Mouse (Mus musculus): ENCODE measurements around the gene Pitpnb. TPM values are rescaled to one million over a fixed set of nuclear protein-coding genes. Genes with fewer than 3 reads are reported as not detected.

Pitpnb gene
- polyA plus RNA-seq, 1 experiment from 2014 or later = 75.5 TPM

- Histone ChIP-seq H3K27ac (no peak overlapping the region), H3K36me3 (ENCODE audit: insufficient read depth, low read length) (no peaks in the 10 kb centered on the region), H3K4me2 (ENCODE audit: low read length) (peak overlapping the region; percentile 21; the same call in 1 of the 2 replicates), H3K9ac (ENCODE audit: low read depth, low read length) (no peak overlapping the region), H3K9me3 (replicated peaks; ENCODE audit: low read length) (no peaks in the 10 kb centered on the region), H3K4me1 (replicated peaks; ENCODE audit: insufficient read depth, low read length) (peaks cover 32% of the 10 kb centered on the region; the same call in 1 of the 2 replicates), H3K27me3 (ENCODE audit: insufficient read depth, low read length) (peaks cover 37% of the 10 kb centered on the region), H3K4me3 (replicated peaks; ENCODE audit: low read depth, low read length) (no peak overlapping the region)
- DNase-seq (ENCODE audit: low spot score) = no peak
- no peak for TF ChIP-seq CTCF (IDR thresholded peaks at IDR 0.05; ENCODE audit: low read depth)
- WGBS = 78% methylated on average over 15 of the region's 15 CpGs
- ATAC-seq (replicated peaks; ENCODE audit: low FRiP score, low read depth) = no peak
Measured at GRCm38 (mm10) chr5:111421424-111421823, 90.9 kb downstream of the Pitpnb start.

- Histone ChIP-seq H3K9me3 (replicated peaks; ENCODE audit: low read length) (no peaks in the 10 kb centered on the region), H3K4me2 (ENCODE audit: low read length) (no peak overlapping the region), H3K4me3 (replicated peaks; ENCODE audit: low read depth, low read length) (no peak overlapping the region), H3K36me3 (ENCODE audit: insufficient read depth, low read length) (no peaks in the 10 kb centered on the region), H3K4me1 (replicated peaks; ENCODE audit: insufficient read depth, low read length) (peaks cover 29% of the 10 kb centered on the region; the same call in 1 of the 2 replicates), H3K27me3 (ENCODE audit: insufficient read depth, low read length) (peaks cover 37% of the 10 kb centered on the region), H3K27ac (no peak overlapping the region), H3K9ac (ENCODE audit: low read depth, low read length) (no peak overlapping the region)
- ATAC-seq (replicated peaks; ENCODE audit: low FRiP score, low read depth) (no peak), DNase-seq (ENCODE audit: low spot score) (no peak)
- TF ChIP-seq CTCF (IDR thresholded peaks at IDR 0.05; ENCODE audit: low read depth) = no peak
- WGBS = 76% methylated on average over 8 of the region's 8 CpGs
Measured at GRCm38 (mm10) chr5:111422058-111422800, 91.7 kb downstream of the Pitpnb start.

- no peaks in the 10 kb centered on the region for H3K9me3 ChIP-seq (replicated peaks; ENCODE audit: low read length)
- H3K4me2 ChIP-seq (ENCODE audit: low read length) = no peak overlapping the region
- H3K4me1 ChIP-seq (replicated peaks; ENCODE audit: insufficient read depth, low read length) = peaks cover 24% of the 10 kb centered on the region; the same call in 1 of the 2 replicates
- peaks cover 38% of the 10 kb centered on the region for H3K27me3 ChIP-seq (ENCODE audit: insufficient read depth, low read length)
- no peak for ATAC-seq (replicated peaks; ENCODE audit: low FRiP score, low read depth)
- H3K27ac ChIP-seq = no peak overlapping the region
- no peak overlapping the region for H3K4me3 ChIP-seq (replicated peaks; ENCODE audit: low read depth, low read length)
- no peaks in the 10 kb centered on the region for H3K36me3 ChIP-seq (ENCODE audit: insufficient read depth, low read length)
- no peak overlapping the region for H3K9ac ChIP-seq (ENCODE audit: low read depth, low read length)
- no peak for TF ChIP-seq CTCF (IDR thresholded peaks at IDR 0.05; ENCODE audit: low read depth)
- no peak for DNase-seq (ENCODE audit: low spot score)
- WGBS = 85% methylated on average over 10 of the region's 10 CpGs
Measured at GRCm38 (mm10) chr5:111423011-111423410, 92.4 kb downstream of the Pitpnb start.

GRCm38 (mm10) chr5:111423616-111424015 is 93.1 kb downstream of the Pitpnb start:
- H3K4me3 ChIP-seq (replicated peaks; ENCODE audit: low read depth, low read length) = no peak overlapping the region
- no peak overlapping the region for H3K4me2 ChIP-seq (ENCODE audit: low read length)
- DNase-seq (ENCODE audit: low spot score) = no peak
- no peaks in the 10 kb centered on the region for H3K9me3 ChIP-seq (replicated peaks; ENCODE audit: low read length)
- no peak overlapping the region for H3K9ac ChIP-seq (ENCODE audit: low read depth, low read length)
- H3K27ac ChIP-seq = no peak overlapping the region
- no peak for TF ChIP-seq CTCF (IDR thresholded peaks at IDR 0.05; ENCODE audit: low read depth)
- no peaks in the 10 kb centered on the region for H3K36me3 ChIP-seq (ENCODE audit: insufficient read depth, low read length)
- peaks cover 19% of the 10 kb centered on the region; the same call in 1 of the 2 replicates for H3K4me1 ChIP-seq (replicated peaks; ENCODE audit: insufficient read depth, low read length)
- peaks cover 41% of the 10 kb centered on the region for H3K27me3 ChIP-seq (ENCODE audit: insufficient read depth, low read length)
- WGBS = 70% methylated on average over 4 of the region's 4 CpGs
- ATAC-seq (replicated peaks; ENCODE audit: low FRiP score, low read depth) = no peak

GRCm38 (mm10) chr5:111425813-111426212 is 95.2 kb downstream of the Pitpnb start:
- no peak overlapping the region for H3K9ac ChIP-seq (ENCODE audit: low read depth, low read length)
- H3K36me3 ChIP-seq (ENCODE audit: insufficient read depth, low read length) = no peaks in the 10 kb centered on the region
- DNase-seq (ENCODE audit: low spot score) (no peak), ATAC-seq (replicated peaks; ENCODE audit: low FRiP score, low read depth) (no peak)
- no peak overlapping the region for H3K27ac ChIP-seq
- TF ChIP-seq CTCF (IDR thresholded peaks at IDR 0.05; ENCODE audit: low read depth) = no peak
- no peaks in the 10 kb centered on the region for H3K9me3 ChIP-seq (replicated peaks; ENCODE audit: low read length)
- no peak overlapping the region for H3K4me2 ChIP-seq (ENCODE audit: low read length)
- H3K4me3 ChIP-seq (replicated peaks; ENCODE audit: low read depth, low read length) = no peak overlapping the region
- H3K4me1 ChIP-seq (replicated peaks; ENCODE audit: insufficient read depth, low read length) = no peaks in the 10 kb centered on the region; the same call in 1 of the 2 replicates
- H3K27me3 ChIP-seq (ENCODE audit: insufficient read depth, low read length) = peaks cover 23% of the 10 kb centered on the region
- WGBS = 83% methylated on average over 9 of the region's 9 CpGs

GRCm38 (mm10) chr5:111426249-111426648 is 95.7 kb downstream of the Pitpnb start:
- no peak for TF ChIP-seq CTCF (IDR thresholded peaks at IDR 0.05; ENCODE audit: low read depth)
- Histone ChIP-seq H3K4me1 (replicated peaks; ENCODE audit: insufficient read depth, low read length) (no peaks in the 10 kb centered on the region; the same call in 1 of the 2 replicates), H3K9ac (ENCODE audit: low read depth, low read length) (no peak overlapping the region), H3K9me3 (replicated peaks; ENCODE audit: low read length) (no peaks in the 10 kb centered on the region), H3K4me2 (ENCODE audit: low read length) (no peak overlapping the region), H3K27me3 (ENCODE audit: insufficient read depth, low read length) (peaks cover 19% of the 10 kb centered on the region), H3K4me3 (replicated peaks; ENCODE audit: low read depth, low read length) (no peak overlapping the region), H3K27ac (no peak overlapping the region), H3K36me3 (ENCODE audit: insufficient read depth, low read length) (no peaks in the 10 kb centered on the region)
- DNase-seq (ENCODE audit: low spot score) = no peak
- 57% methylated on average over 5 of the region's 5 CpGs for WGBS
- ATAC-seq (replicated peaks; ENCODE audit: low FRiP score, low read depth) = no peak

All from kidney, postnatal 0 days (tissue).